Mouse (Mus musculus): Measurements from ENCODE around the gene Krtap14.

Krtap14 gene

DNA sequence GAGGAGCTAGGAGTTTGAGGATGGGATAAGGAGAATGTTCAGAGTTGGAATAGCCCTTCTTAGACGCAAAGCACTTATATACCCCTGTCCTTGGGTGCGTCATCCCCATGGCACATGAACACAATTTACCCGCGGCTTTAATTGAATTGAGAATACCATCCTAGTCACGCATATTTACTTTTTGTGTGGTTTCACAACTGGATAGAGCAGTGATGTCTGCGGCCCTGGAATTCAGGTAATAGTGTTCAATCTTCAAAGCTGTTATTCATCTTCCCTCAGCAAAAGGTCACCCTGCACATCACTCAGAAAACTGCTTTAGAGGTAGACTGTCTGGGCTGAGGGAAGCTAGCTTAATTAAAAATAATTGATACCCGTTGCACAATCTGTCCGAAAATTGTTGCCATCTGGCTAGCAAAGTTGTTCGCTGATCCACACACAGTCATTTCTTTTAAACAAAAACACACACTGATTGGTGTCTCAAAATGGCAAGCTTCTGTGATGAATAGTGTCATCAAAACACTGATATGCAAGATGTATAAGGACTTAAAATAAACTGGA is at the start of gene Krtap14:
Gene Krtap14, minus strand, starts transcription at position 51 of the 558 bp plus-strand sequence.
- DNase-seq (ENCODE audit: low spot score in 2 of 2), result no peak

GRCm38 (mm10) chr16:88874169-88874568 is 48.2 kb upstream of the Krtap14 start, which contains the start of gene Krtap19-2:
Gene Krtap19-2 (minus strand): TSS chr16:88874269.
- no peak for DNase-seq (ENCODE audit: low spot score in 2 of 2)

DNA sequence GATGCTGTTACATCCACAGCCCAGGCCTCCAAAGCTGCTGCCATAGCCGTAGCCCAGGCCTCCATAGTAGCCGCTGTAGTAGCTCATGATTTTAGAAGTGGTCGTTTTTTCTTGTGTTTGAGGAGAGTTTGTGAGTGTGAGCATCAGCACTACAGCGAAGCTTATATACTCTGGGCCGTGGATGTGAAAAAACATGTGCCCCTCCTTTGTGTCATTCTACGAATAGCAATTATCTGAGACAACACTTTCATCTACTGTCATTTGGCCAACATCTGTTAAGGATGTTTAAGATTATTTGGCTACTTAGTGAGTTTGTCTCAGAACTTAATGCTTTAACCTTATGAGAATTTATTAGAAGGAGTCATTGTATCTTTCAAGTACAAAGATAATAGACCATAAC is 43.4 kb upstream of the Krtap14 start, which contains the start of gene Krtap19-1:
Gene Krtap19-1, minus strand, starts transcription at position 101 of the 400 bp plus-strand sequence.
- DNase-seq (ENCODE audit: low spot score in 2 of 2), result no peak

GRCm38 (mm10) chr16:88864887-88865407 is 39.0 kb upstream of the Krtap14 start:
- no peak for DNase-seq (ENCODE audit: low spot score in 2 of 2)

DNA sequence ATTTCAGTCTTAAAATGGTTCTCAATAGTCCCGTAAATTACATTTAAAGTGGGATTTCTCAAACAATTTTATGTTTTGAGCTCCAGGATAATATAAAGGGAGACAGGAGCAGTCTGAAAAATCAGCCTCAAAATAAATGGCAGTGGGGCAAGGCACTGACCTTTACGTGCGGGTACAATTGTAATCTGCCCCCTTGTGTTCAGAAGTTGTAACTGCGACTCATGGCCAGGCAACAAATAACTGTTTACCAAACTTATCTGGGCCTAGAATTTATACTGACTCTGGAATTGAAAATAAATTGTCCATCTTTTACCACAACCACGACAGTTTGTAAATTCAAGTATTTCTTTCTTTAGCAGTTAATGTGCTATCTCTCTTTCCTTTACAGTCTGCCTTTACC is 25.5 kb upstream of the Krtap14 start:
- no peak for DNase-seq (ENCODE audit: low spot score in 2 of 2)

DNA sequence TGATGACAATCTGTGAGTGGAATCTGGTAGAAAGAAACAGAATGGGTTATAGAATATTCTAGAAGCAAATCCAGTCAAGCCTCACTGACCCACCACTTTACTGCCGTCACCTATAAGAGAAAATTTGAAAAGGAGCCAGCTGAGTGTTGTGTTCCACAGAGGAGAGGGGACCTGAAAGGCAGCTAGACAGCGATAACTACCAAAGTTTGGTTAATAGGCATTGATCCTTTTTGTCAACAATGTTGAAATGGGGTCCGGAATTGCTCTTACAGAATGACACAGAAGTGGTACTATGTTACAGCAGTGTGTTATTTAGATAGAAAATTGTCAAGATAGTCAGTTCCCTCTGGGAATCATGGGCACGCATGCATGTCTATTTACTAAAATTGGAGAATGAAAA is 22.6 kb upstream of the Krtap14 start:
- no peak for DNase-seq (ENCODE audit: low spot score in 2 of 2)

DNA sequence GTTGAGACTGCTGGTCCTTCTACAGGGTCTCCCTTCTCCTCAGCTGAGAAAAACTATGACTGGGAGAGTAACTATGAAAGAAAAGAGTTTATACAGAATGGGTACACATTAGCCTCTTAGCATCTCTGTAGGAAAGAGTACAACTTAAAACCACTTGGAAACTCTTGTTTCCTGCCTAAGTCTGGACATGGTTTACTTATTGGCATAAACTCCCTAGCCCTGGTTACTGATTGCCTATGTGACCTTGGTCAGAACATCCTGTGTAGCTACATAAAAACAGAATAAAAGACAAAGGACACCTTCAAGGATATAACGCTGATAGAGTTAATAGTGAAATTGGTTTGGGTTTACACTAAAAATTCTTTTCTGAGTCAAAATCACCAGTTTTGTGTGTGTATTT is 21.4 kb upstream of the Krtap14 start:
- DNase-seq (ENCODE audit: low spot score in 2 of 2), result no peak

DNA sequence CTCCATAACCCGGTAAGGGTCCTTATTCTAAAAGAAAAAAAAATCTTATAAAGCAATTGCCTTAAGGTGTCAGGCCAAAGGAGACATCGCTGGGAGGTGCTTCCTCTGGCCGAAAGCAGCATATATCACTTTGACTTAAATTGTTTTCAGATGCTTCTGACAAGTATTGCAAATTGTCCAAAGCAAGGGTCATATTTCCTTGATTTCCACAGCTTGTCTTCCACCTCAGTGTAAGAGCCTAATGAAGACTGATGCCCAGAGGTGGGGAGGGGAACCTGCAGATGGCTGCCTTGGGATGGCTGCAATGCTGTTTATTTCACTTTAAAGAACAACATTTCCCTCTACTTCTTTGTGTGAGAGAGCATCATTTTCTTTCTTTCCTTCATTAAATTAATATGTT is 1.0 kb upstream of the Krtap14 start:
- no peak for DNase-seq (ENCODE audit: low spot score in 2 of 2)

DNA sequence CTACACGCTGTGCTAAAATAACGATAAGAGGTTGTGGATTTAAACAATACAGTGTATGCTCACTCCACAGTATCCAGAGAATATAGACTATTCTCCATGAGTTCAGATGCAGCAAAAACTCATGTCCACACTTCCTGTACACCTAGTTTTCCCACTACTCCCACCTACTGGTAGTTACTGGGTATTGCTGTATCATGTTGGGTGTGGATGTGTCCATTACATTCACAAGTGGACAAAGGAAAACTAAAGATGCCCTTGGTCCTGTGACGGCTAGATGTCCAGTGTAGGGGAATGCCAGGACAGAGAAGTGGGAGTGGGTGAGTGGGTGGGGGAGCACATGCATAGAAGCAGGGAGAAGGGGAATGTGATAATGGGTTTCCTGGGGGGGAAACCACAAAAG is 2.2 kb downstream of the Krtap14 start:
- no peak for DNase-seq (ENCODE audit: low spot score in 2 of 2)

GRCm38 (mm10) chr16:88820066-88820465 is 5.9 kb downstream of the Krtap14 start, which contains the start of gene Krtap15:
Gene Krtap15 (plus strand): TSS chr16:88820215.
- no peak for DNase-seq (ENCODE audit: low spot score in 2 of 2)

GRCm38 (mm10) chr16:88811827-88812226 is 14.1 kb downstream of the Krtap14 start, which contains the start of gene Gm20741:
Gene Gm20741 (minus strand): TSS chr16:88812220.
- DNase-seq (ENCODE audit: low spot score in 2 of 2), result no peak

- no peak for DNase-seq (ENCODE audit: low spot score in 2 of 2)
Observed at GRCm38 (mm10) chr16:88786786-88787185, 39.2 kb downstream of the Krtap14 start.

GRCm38 (mm10) chr16:88777596-88777995 is 48.3 kb downstream of the Krtap14 start, which contains the start of gene Gm5965:
Gene Gm5965 (plus strand): TSS chr16:88777896.
- DNase-seq (ENCODE audit: low spot score in 2 of 2), result no peak

DNA sequence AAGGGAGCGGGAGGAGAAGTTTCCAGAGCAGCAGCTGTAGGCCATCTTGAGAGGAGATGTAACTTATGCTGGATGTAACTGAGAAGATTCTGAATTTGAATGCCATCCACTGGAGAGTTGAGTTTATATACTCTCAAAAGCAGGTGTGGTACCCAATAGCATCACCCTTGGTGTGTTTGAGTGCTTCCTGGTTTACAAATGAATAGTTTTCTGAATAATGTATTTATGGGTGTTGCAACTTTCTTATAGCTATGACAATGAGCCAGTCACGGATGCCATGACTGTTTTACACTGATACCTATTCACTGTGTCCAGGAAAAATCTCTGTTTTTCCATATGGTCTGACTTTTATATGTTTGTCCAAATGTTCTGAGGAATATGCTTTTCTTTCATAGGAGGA is 51.8 kb downstream of the Krtap14 start, which contains the start of gene 2310057N15Rik:
Gene 2310057N15Rik, minus strand, starts transcription at position 101 of the 400 bp plus-strand sequence.
- no peak for DNase-seq (ENCODE audit: low spot score in 2 of 2)

Measured in frontal cortex, postnatal 14 days (tissue).